8 mouse cellular contexts compared by ENCODE assay signal in genomic region chr11:120597240-120598235, GRCm38 (mm10). TPM values are rescaled to one million over a fixed set of nuclear protein-coding genes. Genes with fewer than 3 reads are reported as not detected.
DNase-seq lines count a peak whose midpoint lies in the region; ATAC-seq and TF ChIP-seq lines count a peak whose summit lies in the region.

No protein-coding gene starts in this region.

- no peak for TF ChIP-seq CTCF in G1E (IDR thresholded peaks at IDR 0.05; ENCODE audit: low read depth, low read length)

- no peaks in the 10 kb centered on the region for H3K9me3 ChIP-seq in heart, embryonic 11.5 days (replicated peaks; ENCODE audit: control insufficient read depth, low read length)
- no peaks in the 10 kb centered on the region for H3K9me3 ChIP-seq in G1E (replicated peaks)
- no peaks in the 10 kb centered on the region for H3K9me3 ChIP-seq in forebrain, embryonic 11.5 days (ENCODE audit: control insufficient read depth, low read length)
- H3K9me3 ChIP-seq in kidney, embryonic 16.5 days (ENCODE audit: low read length), result no peaks in the 10 kb centered on the region
- H3K9me3 ChIP-seq in midbrain, embryonic 16.5 days (replicated peaks; ENCODE audit: control insufficient read depth, low read length, poor library complexity, severe bottlenecking), result no peaks in the 10 kb centered on the region

- DNase-seq in heart, adult 8-10 months (ENCODE audit: low spot score), result no peak
- DNase-seq in G1E (ENCODE audit: low spot score), result peak; percentile 29
- DNase-seq in forebrain, embryonic 11.5 days (ENCODE audit: low spot score), result peak; percentile 67
- DNase-seq in right cerebral cortex, postnatal 14 days, result no peak
- DNase-seq in c-Kit-positive CD71-positive TER-119-positive erythroid progenitor cells, embryonic 14.5 days (ENCODE audit: low spot score), result no peak

- peak overlapping the region; percentile 76 for H3K4me3 ChIP-seq in heart, embryonic 11.5 days (ENCODE audit: low read depth, low read length)
- peak overlapping the region; percentile 95 for H3K4me3 ChIP-seq in G1E (ENCODE audit: low read depth, low read length)
- peak overlapping the region; percentile 100 for H3K4me3 ChIP-seq in forebrain, embryonic 11.5 days (ENCODE audit: low read depth, low read length)
- peak overlapping the region; percentile 91 for H3K4me3 ChIP-seq in kidney, embryonic 16.5 days (ENCODE audit: low read length)
- peak overlapping the region; percentile 71 for H3K4me3 ChIP-seq in midbrain, embryonic 16.5 days (ENCODE audit: low read depth, low read length)

- H3K4me1 ChIP-seq in heart, embryonic 11.5 days (ENCODE audit: control insufficient read depth, insufficient read depth, low read length), result peaks cover 12% of the 10 kb centered on the region
- H3K4me1 ChIP-seq in G1E (ENCODE audit: insufficient read depth, low read depth, low read length), result peaks cover 70% of the 10 kb centered on the region
- peaks cover 12% of the 10 kb centered on the region; the same call in 1 of the 2 replicates for H3K4me1 ChIP-seq in forebrain, embryonic 11.5 days (replicated peaks; ENCODE audit: control insufficient read depth, insufficient read depth, low read length)
- peaks cover 18% of the 10 kb centered on the region for H3K4me1 ChIP-seq in kidney, embryonic 16.5 days (ENCODE audit: insufficient read depth, low read length)
- peaks cover 20% of the 10 kb centered on the region for H3K4me1 ChIP-seq in midbrain, embryonic 16.5 days (ENCODE audit: control insufficient read depth, insufficient read depth, low read length)

- H3K36me3 ChIP-seq in heart, embryonic 11.5 days (ENCODE audit: control insufficient read depth, insufficient read depth, low read length), result peaks cover 31% of the 10 kb centered on the region
- peaks cover 77% of the 10 kb centered on the region for H3K36me3 ChIP-seq in G1E (replicated peaks)
- peaks cover 31% of the 10 kb centered on the region for H3K36me3 ChIP-seq in forebrain, embryonic 11.5 days (ENCODE audit: control insufficient read depth, insufficient read depth, low read length)
- peaks cover 51% of the 10 kb centered on the region for H3K36me3 ChIP-seq in kidney, embryonic 16.5 days (ENCODE audit: insufficient read depth, low read length)
- peaks cover 28% of the 10 kb centered on the region for H3K36me3 ChIP-seq in midbrain, embryonic 16.5 days (ENCODE audit: control insufficient read depth, insufficient read depth, low read length)

- peak; percentile 51 for ATAC-seq in heart, embryonic 11.5 days (replicated peaks; ENCODE audit: insufficient number of reproducible peaks, low FRiP score, low TSS enrichment)
- no peak for ATAC-seq in G1E (ENCODE audit: extremely low read depth, insufficient number of reproducible peaks, low FRiP score, poor library complexity, severe bottlenecking)
- no peak; the same call in 1 of the 2 replicates for ATAC-seq in forebrain, embryonic 11.5 days (replicated peaks; ENCODE audit: low FRiP score)
- peak; percentile 75 for ATAC-seq in kidney, embryonic 16.5 days (ENCODE audit: low FRiP score, low TSS enrichment)
- peak; percentile 69 for ATAC-seq in midbrain, embryonic 16.5 days

- peak overlapping the region; percentile 99 for H3K4me2 ChIP-seq in heart, embryonic 11.5 days
- peak overlapping the region; percentile 99 for H3K4me2 ChIP-seq in forebrain, embryonic 11.5 days (ENCODE audit: low read depth, low read length, severe bottlenecking)
- H3K4me2 ChIP-seq in kidney, embryonic 16.5 days (replicated peaks; ENCODE audit: low read depth, low read length), result peak overlapping the region; percentile 92
- H3K4me2 ChIP-seq in midbrain, embryonic 16.5 days (ENCODE audit: low read length), result peak overlapping the region; percentile 92

- peak overlapping the region; percentile 98 for H3K9ac ChIP-seq in heart, embryonic 11.5 days (ENCODE audit: low read depth, low read length)
- peak overlapping the region; percentile 98 for H3K9ac ChIP-seq in forebrain, embryonic 11.5 days (ENCODE audit: low read length)
- peak overlapping the region; percentile 97 for H3K9ac ChIP-seq in kidney, embryonic 16.5 days (replicated peaks; ENCODE audit: low read length)
- H3K9ac ChIP-seq in midbrain, embryonic 16.5 days (ENCODE audit: low read depth, low read length), result peak overlapping the region; percentile 97

- H3K27ac ChIP-seq in heart, embryonic 11.5 days (ENCODE audit: low read depth, low read length), result peak overlapping the region; percentile 89
- H3K27ac ChIP-seq in forebrain, embryonic 11.5 days (ENCODE audit: low read depth, low read length), result peak overlapping the region; percentile 74
- peak overlapping the region; percentile 84 for H3K27ac ChIP-seq in kidney, embryonic 16.5 days (ENCODE audit: low read length)
- H3K27ac ChIP-seq in midbrain, embryonic 16.5 days (ENCODE audit: low read length), result peak overlapping the region; percentile 88

- 5% methylated on average over 82 of the region's 99 CpGs for WGBS in heart, embryonic 11.5 days (ENCODE audit: insufficient replicate concordance)
- 5% methylated on average over 93 of the region's 99 CpGs for WGBS in forebrain, embryonic 11.5 days
- WGBS in kidney, embryonic 16.5 days, result 3% methylated on average over 91 of the region's 99 CpGs
- WGBS in midbrain, embryonic 16.5 days, result 4% methylated on average over 91 of the region's 99 CpGs

- H3K27me3 ChIP-seq in heart, embryonic 11.5 days (ENCODE audit: control insufficient read depth, insufficient read depth, low read length), result no peaks in the 10 kb centered on the region
- H3K27me3 ChIP-seq in G1E (ENCODE audit: insufficient read depth, low read length), result no peaks in the 10 kb centered on the region
- no peaks in the 10 kb centered on the region for H3K27me3 ChIP-seq in forebrain, embryonic 11.5 days (ENCODE audit: control insufficient read depth, insufficient read depth, low read length)
- no peaks in the 10 kb centered on the region for H3K27me3 ChIP-seq in kidney, embryonic 16.5 days (ENCODE audit: insufficient read depth, low read length)
- no peaks in the 10 kb centered on the region for H3K27me3 ChIP-seq in midbrain, embryonic 16.5 days (ENCODE audit: control insufficient read depth, insufficient read depth, low read depth, low read length)

RNA-seq across cellular contexts. Expression of gene Alyref, which starts 0.6 kb away (rescaled TPM):
- polyA plus RNA-seq in heart, embryonic 11.5 days (2014; fragmentation: Nextera tagmentation; extraction: Ambion mirVana), result 333 and 334 TPM in 2 replicates
- 10 to 100 TPM; 32.3 to 51.0 (median 45.7) TPM for total RNA-seq in heart, adult 8-10 months (2022)
- total RNA-seq in G1E (2014; fragmentation: Nextera tagmentation), result 89.8 and 122 TPM in 2 replicates
- total RNA-seq in G1E (2017), result 270 and 280 TPM in 2 replicates
- polyA plus RNA-seq in G1E (2012), result 505 and 623 TPM in 2 replicates
- polyA plus RNA-seq in forebrain, embryonic 11.5 days (2014; fragmentation: Nextera tagmentation; extraction: Ambion mirVana), result 808 and 816 TPM in 2 replicates
- polyA plus RNA-seq in kidney, embryonic 16.5 days (2015; fragmentation: Nextera tagmentation; extraction: Ambion mirVana), result 92.2 and 372 TPM in 2 replicates
- polyA plus RNA-seq in midbrain, embryonic 16.5 days (2015; fragmentation: Nextera tagmentation; extraction: Ambion mirVana), result 194 and 223 TPM in 2 replicates

RNA-seq across cellular contexts. Expression of gene Anapc11, which starts 0.7 kb away (rescaled TPM):
- 200 and 201 TPM in 2 replicates for polyA plus RNA-seq in heart, embryonic 11.5 days (2014; fragmentation: Nextera tagmentation; extraction: Ambion mirVana)
- total RNA-seq in heart, adult 8-10 months (2022), result 10 to 100 TPM; 77.9 to 91.8 (median 84.8) TPM
- total RNA-seq in G1E (2014; fragmentation: Nextera tagmentation) (83.1 and 83.8 TPM in 2 replicates), G1E (2017) (62.3 and 69.3 TPM in 2 replicates)
- polyA plus RNA-seq in G1E (2012), result 176 and 212 TPM in 2 replicates
- 200 and 217 TPM in 2 replicates for polyA plus RNA-seq in forebrain, embryonic 11.5 days (2014; fragmentation: Nextera tagmentation; extraction: Ambion mirVana)
- polyA plus RNA-seq in kidney, embryonic 16.5 days (2015; fragmentation: Nextera tagmentation; extraction: Ambion mirVana), result 195 and 197 TPM in 2 replicates
- polyA plus RNA-seq in midbrain, embryonic 16.5 days (2015; fragmentation: Nextera tagmentation; extraction: Ambion mirVana), result 189 and 196 TPM in 2 replicates

RNA-seq across cellular contexts. Expression of gene Npb, which starts 10.7 kb away (rescaled TPM):
- 8.8 and 9.1 TPM in 2 replicates for polyA plus RNA-seq in heart, embryonic 11.5 days (2014; fragmentation: Nextera tagmentation; extraction: Ambion mirVana)
- total RNA-seq in heart, adult 8-10 months (2022), result under 1 TPM in 1 of 4 experiments, not detected in 3; 0.73 TPM
- 1.9 and 2.6 TPM in 2 replicates for total RNA-seq in G1E (2014; fragmentation: Nextera tagmentation)
- total RNA-seq in G1E (2017), result 0.58 TPM in 1 of 2 replicates, not detected in the other
- polyA plus RNA-seq in G1E (2012), result 3.2 and 3.8 TPM in 2 replicates
- polyA plus RNA-seq in forebrain, embryonic 11.5 days (2014; fragmentation: Nextera tagmentation; extraction: Ambion mirVana), result not detected in 2 replicates
- 27.7 and 33.8 TPM in 2 replicates for polyA plus RNA-seq in kidney, embryonic 16.5 days (2015; fragmentation: Nextera tagmentation; extraction: Ambion mirVana)
- polyA plus RNA-seq in midbrain, embryonic 16.5 days (2015; fragmentation: Nextera tagmentation; extraction: Ambion mirVana), result not detected in 2 replicates

RNA-seq across cellular contexts. Expression of gene Arhgdia, which starts 16.1 kb away (rescaled TPM):
- polyA plus RNA-seq in heart, embryonic 11.5 days (2014; fragmentation: Nextera tagmentation; extraction: Ambion mirVana), result 468 and 477 TPM in 2 replicates
- 100 to 1,000 TPM; 130 to 152 (median 141) TPM for total RNA-seq in heart, adult 8-10 months (2022)
- total RNA-seq in G1E (2014; fragmentation: Nextera tagmentation), result 354 and 381 TPM in 2 replicates
- 155 and 158 TPM in 2 replicates for total RNA-seq in G1E (2017)
- polyA plus RNA-seq in G1E (2012), result 1,000 and 1,072 TPM in 2 replicates
- 621 and 667 TPM in 2 replicates for polyA plus RNA-seq in forebrain, embryonic 11.5 days (2014; fragmentation: Nextera tagmentation; extraction: Ambion mirVana)
- polyA plus RNA-seq in kidney, embryonic 16.5 days (2015; fragmentation: Nextera tagmentation; extraction: Ambion mirVana), result 696 and 712 TPM in 2 replicates
- polyA plus RNA-seq in midbrain, embryonic 16.5 days (2015; fragmentation: Nextera tagmentation; extraction: Ambion mirVana), result 439 and 443 TPM in 2 replicates

RNA-seq across cellular contexts. Expression of gene Pcyt2, which starts 20.2 kb away (rescaled TPM):
- 79.2 and 79.9 TPM in 2 replicates for polyA plus RNA-seq in heart, embryonic 11.5 days (2014; fragmentation: Nextera tagmentation; extraction: Ambion mirVana)
- total RNA-seq in heart, adult 8-10 months (2022), result 10 to 100 TPM; 48.1 to 64.4 (median 60.5) TPM
- total RNA-seq in G1E (2014; fragmentation: Nextera tagmentation), result 29.0 and 43.1 TPM in 2 replicates
- total RNA-seq in G1E (2017), result 102 and 119 TPM in 2 replicates
- polyA plus RNA-seq in G1E (2012), result 129 and 146 TPM in 2 replicates
- 126 and 134 TPM in 2 replicates for polyA plus RNA-seq in forebrain, embryonic 11.5 days (2014; fragmentation: Nextera tagmentation; extraction: Ambion mirVana)
- 164 and 174 TPM in 2 replicates for polyA plus RNA-seq in kidney, embryonic 16.5 days (2015; fragmentation: Nextera tagmentation; extraction: Ambion mirVana)
- 218 and 239 TPM in 2 replicates for polyA plus RNA-seq in midbrain, embryonic 16.5 days (2015; fragmentation: Nextera tagmentation; extraction: Ambion mirVana)

Comparison
In these comparisons a context has a peak if more than half of its experiments do, and no peak if none do; other contexts are left out.
1. ATAC-seq: peak in heart, embryonic 11.5 days (single experiment), kidney, embryonic 16.5 days (single experiment) and midbrain, embryonic 16.5 days (single experiment); none in G1E (single experiment) and forebrain, embryonic 11.5 days (single experiment).
2. DNase-seq: peak in G1E (single experiment) and forebrain, embryonic 11.5 days (single experiment); none in heart, adult 8-10 months (single experiment), right cerebral cortex, postnatal 14 days (single experiment) and c-Kit-positive CD71-positive TER-119-positive erythroid progenitor cells, embryonic 14.5 days (single experiment).
3. Peak in every context shown above with its lines, with median percentiles within 50 percentile points of each other: H3K27ac ChIP-seq, H3K4me2 ChIP-seq, H3K4me3 ChIP-seq and H3K9ac ChIP-seq.